Mouse (Mus musculus): ENCODE measurements around the gene Ccdc9. TPM values are rescaled to one million over a fixed set of nuclear protein-coding genes. Genes with fewer than 3 reads are reported as not detected.

Ccdc9 gene
- 53.6 and 123 TPM in 2 replicates for total RNA-seq (2017)

GRCm38 (mm10) chr7:16286026-16286961, at the start of gene Ccdc9:
Gene Ccdc9 (minus strand): TSS chr7:16286795.
- peak; percentile 72 for ATAC-seq (replicated peaks; ENCODE audit: low read depth, poor library complexity, severe bottlenecking)

DNA sequence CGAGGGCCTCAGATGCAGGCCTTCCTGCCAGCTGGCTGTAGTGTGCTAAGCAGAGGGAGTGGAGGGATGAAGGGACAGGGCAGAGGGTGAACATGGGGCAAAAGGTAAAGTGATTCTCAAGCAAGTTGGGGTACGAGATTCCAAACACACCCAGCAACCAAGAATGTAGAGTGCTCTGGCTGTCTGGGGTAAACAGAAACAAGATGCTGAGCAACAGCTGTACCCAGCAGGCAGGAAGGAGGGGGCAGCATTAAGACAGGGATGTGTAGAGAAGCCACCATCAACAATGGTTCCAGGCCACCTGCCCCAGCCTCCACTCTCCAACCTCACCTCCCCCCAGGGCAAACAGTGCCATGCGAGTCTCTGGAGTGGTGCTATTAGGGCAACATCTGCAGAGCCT, 42.6 kb upstream of the Ccdc9 start:
- no peak for ATAC-seq (replicated peaks; ENCODE audit: low read depth, poor library complexity, severe bottlenecking)

- 0 out of 2 replicates have a peak, but pooled peaks have one; percentile 13 for ATAC-seq (replicated peaks; ENCODE audit: low read depth, poor library complexity, severe bottlenecking)
These were observed 40.0 kb upstream of the Ccdc9 start for GRCm38 (mm10) chr7:16326607-16326971.

GRCm38 (mm10) chr7:16325920-16326606, 39.5 kb upstream of the Ccdc9 start:
- ATAC-seq (replicated peaks; ENCODE audit: low read depth, poor library complexity, severe bottlenecking): peak; percentile 97

DNA sequence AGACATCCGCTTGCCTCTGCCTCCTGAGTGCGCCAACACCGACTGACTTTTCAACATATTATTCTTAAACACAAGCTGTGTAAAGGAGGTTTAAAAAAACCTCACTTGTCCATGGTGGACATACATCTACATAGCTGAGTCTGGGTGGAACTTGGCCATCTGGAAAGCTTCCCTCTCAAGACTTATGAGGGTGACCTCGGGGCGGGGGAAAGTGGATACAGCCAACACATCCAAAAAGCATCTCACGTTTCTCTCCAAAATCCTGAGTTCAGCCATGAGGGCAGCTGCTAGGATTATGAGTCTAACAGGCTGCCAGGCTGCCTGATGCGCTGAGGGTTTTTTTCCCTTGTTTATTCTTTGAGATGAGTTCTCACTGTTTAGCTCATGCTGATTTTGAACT, 38.1 kb upstream of the Ccdc9 start:
- ATAC-seq (replicated peaks; ENCODE audit: low read depth, poor library complexity, severe bottlenecking): no peak

DNA sequence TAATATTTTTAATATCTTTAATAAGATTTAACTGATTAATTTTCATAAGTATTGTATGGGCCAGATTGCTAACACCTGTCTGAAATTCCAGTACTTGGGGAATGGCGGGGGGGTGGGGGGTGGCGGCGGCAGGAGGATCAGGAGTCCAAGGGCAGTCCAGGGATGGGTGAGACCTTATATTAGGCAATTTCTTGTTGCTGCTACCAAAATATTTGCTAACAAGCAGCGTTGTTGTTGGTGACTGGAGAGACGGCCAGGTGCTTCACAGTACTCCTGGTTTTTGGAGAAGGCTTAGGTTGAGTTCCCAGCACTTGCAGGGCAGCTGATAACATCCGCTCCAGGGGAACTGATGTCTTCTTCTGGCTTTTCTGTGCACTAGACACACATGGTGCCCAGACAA, 33.9 kb upstream of the Ccdc9 start:
- no peak for ATAC-seq (replicated peaks; ENCODE audit: low read depth, poor library complexity, severe bottlenecking)

DNA sequence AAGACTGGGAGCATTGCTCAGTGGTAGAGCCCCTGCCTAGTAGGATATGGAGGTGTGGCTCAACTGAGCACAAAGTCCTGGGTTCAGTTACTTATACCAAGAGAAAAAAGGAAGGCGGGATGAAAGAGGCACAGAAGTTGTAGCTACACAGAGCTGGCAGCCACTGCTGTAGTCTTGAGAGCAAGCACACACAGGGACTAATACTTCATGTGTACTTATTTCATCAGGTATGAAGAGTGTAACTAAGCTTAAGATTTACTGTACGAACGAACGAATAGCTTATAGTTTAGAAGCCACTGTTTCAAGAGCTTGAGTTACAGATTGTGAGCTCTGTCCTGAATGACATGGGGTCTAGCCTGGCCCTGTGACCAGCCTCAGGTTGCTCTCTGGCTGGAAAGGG, 32.6 kb upstream of the Ccdc9 start:
- no peak for ATAC-seq (replicated peaks; ENCODE audit: low read depth, poor library complexity, severe bottlenecking)

- ATAC-seq (replicated peaks; ENCODE audit: low read depth, poor library complexity, severe bottlenecking): no peak
These were observed 30.5 kb upstream of the Ccdc9 start for GRCm38 (mm10) chr7:16317094-16317493.

DNA sequence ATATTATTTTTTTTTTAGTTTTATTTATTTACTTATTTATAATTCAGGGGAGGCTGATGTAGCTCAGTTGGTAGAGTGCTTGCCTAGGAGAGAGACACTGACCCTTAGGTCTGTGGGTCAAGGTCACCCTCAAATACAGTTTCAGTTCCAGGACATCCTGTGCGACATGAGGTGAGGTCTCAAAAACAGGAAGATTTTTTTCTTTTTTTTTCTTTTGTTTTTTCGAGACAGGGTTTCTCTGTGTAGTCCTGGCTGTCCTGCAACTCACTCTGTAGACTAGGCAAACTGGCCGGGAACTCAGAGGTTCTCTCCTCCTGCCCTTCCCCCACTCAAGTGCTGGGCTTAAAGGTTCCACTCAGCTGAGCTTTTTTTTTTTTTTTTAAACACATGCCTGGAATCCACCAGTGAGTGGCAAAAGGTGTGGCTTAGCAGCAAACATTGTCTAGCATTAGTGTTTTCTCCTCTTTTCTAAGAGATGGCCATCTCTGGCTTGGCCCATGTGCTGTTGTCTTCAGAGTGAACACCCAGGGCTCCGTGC, 28.7 kb upstream of the Ccdc9 start:
- no peak for ATAC-seq (replicated peaks; ENCODE audit: low read depth, poor library complexity, severe bottlenecking)

DNA sequence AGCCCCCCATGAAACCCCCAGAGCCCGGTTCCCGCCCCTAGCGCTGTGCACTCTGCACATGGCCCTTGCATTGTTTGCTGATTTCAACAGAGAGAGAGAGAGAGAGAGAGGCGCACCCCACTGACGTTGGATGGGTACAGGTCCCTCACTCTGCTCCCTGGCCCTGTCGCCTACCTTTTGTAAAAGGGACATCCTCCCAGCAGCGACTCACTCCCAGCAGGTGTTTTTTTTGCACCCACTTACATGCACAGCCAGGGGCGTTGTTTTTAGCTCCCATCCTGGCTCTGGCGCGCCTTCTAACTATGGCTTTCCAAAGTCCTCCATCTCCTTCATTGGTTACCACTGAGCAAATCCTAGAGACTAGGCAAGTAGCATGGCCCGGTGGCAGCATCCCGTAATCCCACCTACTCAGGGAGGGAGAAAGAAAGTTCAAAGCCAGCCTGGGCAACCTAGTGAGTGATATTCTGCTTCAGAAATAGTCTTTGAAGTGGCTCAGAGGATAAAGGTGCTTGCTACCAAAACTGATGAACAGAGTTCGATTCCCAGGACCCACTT, 27.7 kb upstream of the Ccdc9 start:
- ATAC-seq (replicated peaks; ENCODE audit: low read depth, poor library complexity, severe bottlenecking): no peak

- peak; percentile 23 for ATAC-seq (replicated peaks; ENCODE audit: low read depth, poor library complexity, severe bottlenecking)
These were observed 27.1 kb upstream of the Ccdc9 start for GRCm38 (mm10) chr7:16313481-16314220.

DNA sequence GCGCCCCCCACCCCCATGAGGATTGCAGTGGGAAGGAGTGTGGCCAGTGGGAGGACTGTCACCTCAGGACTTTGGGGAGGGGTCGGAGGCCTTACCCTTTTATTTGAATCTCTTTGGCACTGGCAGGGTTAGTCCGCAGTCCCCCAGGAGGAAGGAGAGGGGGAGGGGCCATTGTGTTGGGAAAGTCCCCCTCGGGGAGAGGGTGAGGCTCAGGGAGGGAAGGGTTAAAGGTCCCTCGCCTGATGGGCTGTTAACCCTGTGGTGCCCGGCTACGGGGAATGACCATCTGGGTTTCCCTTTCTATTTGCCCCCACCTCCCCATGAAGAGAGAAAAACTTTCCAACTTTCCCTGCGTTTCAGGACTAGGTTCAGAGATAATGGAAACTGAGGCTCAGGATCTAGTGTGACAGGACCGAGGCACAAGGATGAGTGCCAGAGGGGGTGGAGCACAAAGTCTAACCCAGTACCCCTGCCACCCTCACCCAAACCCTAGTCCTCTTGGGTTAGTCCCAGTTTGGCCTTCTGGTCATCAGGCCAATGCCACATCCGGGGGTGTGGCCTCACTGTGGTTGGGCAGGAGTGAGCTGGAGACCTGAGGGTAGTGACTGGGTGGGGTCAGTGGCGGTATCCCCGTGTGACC, 26.2 kb upstream of the Ccdc9 start:
- peak; percentile 20 for ATAC-seq (replicated peaks; ENCODE audit: low read depth, poor library complexity, severe bottlenecking)

DNA sequence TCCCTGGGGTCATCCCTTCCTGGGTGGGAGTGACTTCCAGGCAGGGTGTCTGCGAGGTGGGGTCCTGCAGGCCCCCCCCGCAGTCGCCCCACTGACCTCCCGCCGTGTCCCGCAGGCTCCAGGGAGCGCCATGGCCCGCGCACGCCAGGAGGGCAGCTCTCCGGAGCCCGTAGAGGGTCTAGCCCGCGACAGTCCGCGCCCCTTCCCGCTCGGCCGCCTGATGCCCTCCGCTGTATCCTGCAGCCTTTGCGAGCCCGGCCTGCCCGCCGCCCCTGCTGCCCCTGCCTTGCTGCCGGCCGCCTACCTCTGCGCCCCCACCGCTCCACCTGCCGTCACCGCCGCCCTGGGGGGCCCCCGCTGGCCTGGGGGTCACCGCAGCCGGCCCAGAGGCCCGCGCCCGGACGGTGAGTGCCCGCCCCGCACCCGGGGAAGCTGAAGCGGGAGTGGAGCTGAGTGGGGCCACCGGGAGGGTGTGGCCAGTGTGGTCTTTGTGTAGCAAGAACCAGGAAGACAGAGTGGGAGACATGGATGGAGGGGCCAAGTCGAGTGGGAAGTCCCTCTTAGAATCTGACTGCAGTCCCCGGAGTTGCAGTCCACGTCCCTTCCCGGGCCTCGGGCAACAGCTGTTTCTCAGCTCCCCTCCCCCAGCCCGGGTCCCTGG, 25.5 kb upstream of the Ccdc9 start:
- no peak for ATAC-seq (replicated peaks; ENCODE audit: low read depth, poor library complexity, severe bottlenecking)

DNA sequence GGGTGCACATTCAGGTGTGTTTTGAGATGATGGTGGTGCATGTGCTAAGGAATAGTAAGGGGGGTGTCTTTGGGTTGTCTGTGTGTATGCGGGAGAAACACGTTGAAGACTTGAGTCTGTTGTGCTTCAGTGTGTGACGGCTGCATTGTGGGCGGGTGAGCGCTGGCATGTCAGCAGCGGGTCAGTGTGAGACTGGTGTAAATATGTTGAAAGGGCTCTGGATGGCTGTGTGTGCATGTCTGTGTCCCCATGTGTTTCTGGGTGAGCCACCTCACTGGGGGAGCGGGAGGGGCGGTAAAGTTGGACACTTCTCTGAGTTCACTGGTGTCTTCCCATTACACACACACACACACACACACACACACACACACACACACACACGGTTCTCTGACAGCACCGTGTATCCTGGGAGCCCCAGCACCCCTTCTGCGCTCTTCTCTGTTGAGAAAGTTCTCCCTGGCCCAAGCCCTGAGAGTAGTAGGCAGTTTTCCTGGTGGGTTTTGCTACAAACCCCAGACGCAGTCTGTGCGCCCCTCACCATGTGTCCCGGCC, 24.9 kb upstream of the Ccdc9 start:
- ATAC-seq (replicated peaks; ENCODE audit: low read depth, poor library complexity, severe bottlenecking): no peak

DNA sequence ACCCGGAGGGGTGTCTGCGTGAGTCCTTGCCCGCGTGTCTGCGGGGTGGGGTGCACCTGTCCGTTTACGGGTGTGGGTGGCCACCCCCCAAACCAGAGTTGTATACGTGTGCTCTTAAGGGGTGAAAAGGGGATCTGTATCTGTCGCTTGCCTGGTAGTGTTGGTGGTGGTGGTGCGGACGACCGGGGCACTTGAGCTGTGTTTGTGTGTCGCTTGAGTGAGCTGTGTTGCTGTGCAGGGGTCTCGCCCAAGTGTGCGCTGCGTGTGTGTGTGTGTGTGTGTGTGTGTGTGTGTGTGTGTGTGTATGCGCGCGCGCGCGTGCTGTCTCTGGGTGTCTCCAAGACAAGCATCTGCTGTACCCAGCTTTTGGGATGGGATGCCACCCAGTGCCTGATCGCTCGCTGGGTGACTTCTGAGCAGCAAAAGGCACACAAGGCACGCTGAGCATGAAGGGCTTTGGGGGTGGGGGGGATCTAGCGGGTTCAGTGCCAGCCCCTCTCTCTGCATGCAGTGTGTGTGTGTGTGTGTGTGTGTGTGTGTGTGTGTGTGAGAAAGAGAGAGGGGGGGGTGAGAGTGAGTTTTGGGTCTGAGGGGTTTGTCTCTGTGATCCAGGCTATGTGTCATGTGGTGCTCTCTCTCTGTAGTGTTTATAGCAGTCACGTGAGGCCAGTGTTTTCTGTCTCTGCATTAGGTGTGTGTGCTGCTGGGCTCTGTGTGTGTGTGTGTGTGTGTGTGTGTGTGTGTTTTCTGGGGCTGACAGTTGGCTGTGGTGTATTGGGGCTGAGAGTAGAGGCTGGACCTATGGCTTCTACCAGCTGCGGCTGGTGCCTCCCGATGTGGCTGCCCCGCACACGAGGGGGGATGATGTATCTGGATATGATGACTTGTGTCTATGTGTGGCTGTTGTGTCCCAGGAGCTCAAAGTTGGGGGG, 24.2 kb upstream of the Ccdc9 start:
- no peak for ATAC-seq (replicated peaks; ENCODE audit: low read depth, poor library complexity, severe bottlenecking)

- ATAC-seq (replicated peaks; ENCODE audit: low read depth, poor library complexity, severe bottlenecking): peak; percentile 40
These were observed 23.5 kb upstream of the Ccdc9 start for GRCm38 (mm10) chr7:16310020-16310520.

- ATAC-seq (replicated peaks; ENCODE audit: low read depth, poor library complexity, severe bottlenecking): peak; percentile 9
These were observed 22.9 kb upstream of the Ccdc9 start for GRCm38 (mm10) chr7:16309318-16310019.
